Comparison of ENCODE assay signal across 30 mouse cellular contexts in the genomic region with DNA sequence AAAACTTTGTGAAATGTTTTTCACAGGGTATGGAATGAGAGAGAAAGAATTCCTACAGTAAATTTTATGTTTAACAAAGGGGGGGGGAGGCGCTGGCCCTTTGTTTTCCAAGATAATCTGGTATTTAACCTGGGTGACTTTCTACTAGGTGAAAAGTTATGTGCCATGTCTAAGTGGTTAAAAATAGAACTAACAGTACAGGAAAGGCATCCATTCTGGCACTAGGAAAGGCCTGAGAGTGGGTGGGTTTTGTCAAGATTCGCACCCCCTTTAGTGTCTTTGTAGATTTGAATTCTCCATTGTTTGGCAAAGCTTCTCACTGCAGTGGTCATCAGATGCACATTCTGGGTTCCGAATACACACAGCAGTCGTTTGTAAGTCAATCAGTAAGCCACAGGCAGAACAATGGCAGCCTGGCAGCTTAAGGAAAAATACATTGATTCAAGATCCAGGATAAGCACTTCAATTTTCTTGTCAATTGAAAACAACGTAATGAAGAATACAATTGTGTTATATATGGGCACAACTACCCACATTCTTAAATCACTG. TPM values are rescaled to one million over a fixed set of nuclear protein-coding genes. Genes with fewer than 3 reads are reported as not detected.
"Had no signal": no experiment of that assay in that cellular context is flagged by ENCODE, and none has a peak within 500 bp of the region (broad histone marks: within the 10 kb centered on the region; RNA-seq: fewer than 3 reads in every experiment).

No protein-coding gene starts in this region.

- H3K27ac ChIP-seq: limb, embryonic 12.5 days; limb, embryonic 15.5 days; liver, embryonic 14.5 days; macrophage; midbrain, embryonic 10.5 days; midbrain, embryonic 13.5 days; neural tube, embryonic 13.5 days; stomach, embryonic 15.5 days had no signal

- H3K9me3 ChIP-seq: limb, embryonic 12.5 days; limb, embryonic 15.5 days; midbrain, embryonic 10.5 days; midbrain, embryonic 13.5 days; neural tube, embryonic 13.5 days; stomach, embryonic 15.5 days had no signal

- H3K36me3 ChIP-seq: limb, embryonic 12.5 days; limb, embryonic 15.5 days; midbrain, embryonic 10.5 days; midbrain, embryonic 13.5 days; neural tube, embryonic 13.5 days; stomach, embryonic 15.5 days had no signal

- H3K27me3 ChIP-seq: limb, embryonic 12.5 days; limb, embryonic 15.5 days; midbrain, embryonic 13.5 days; neural tube, embryonic 13.5 days; stomach, embryonic 15.5 days had no signal

- H3K4me1 ChIP-seq: limb, embryonic 12.5 days; limb, embryonic 15.5 days; midbrain, embryonic 13.5 days; stomach, embryonic 15.5 days had no signal

- ATAC-seq: liver, postnatal 0 days; lung, postnatal 0 days; midbrain, embryonic 13.5 days; midbrain, embryonic 16.5 days had no signal

- H3K9ac ChIP-seq: limb, embryonic 12.5 days; limb, embryonic 15.5 days; liver, embryonic 14.5 days; liver, postnatal 0 days; lung, embryonic 14.5 days; midbrain, embryonic 13.5 days; neural tube, embryonic 13.5 days; stomach, embryonic 15.5 days had no signal

- H3K4me3 ChIP-seq: limb, embryonic 12.5 days; limb, embryonic 15.5 days; midbrain, embryonic 10.5 days; midbrain, embryonic 13.5 days; myocyte; neural tube, embryonic 13.5 days; stomach, embryonic 15.5 days had no signal

- H3K4me2 ChIP-seq: limb, embryonic 12.5 days; limb, embryonic 15.5 days; liver, embryonic 11.5 days; lung, embryonic 14.5 days; midbrain, embryonic 13.5 days; neural tube, embryonic 13.5 days; stomach, embryonic 15.5 days had no signal

- DNase-seq: kidney, postnatal 14 days; kidney, postnatal 4 days; left cerebral cortex, postnatal 4 days; liver, postnatal 0 days; lung, embryonic 14.5 days; retina, postnatal 1 day; right cerebral cortex, postnatal 25 days; spleen, adult 18-20 months; thymus, postnatal 25 days had no signal

RNA-seq across cellular contexts. Expression of a gene that starts 11.1 kb away (rescaled TPM):
- total RNA-seq: layer of hippocampus, adult 18-20 months; layer of hippocampus, postnatal 14 days; left cerebral cortex, adult 8-10 months; left cerebral cortex, postnatal 14 days; left cerebral cortex, postnatal 4 days; megakaryocyte, adult 5-6 weeks; monocyte, adult 5-6 weeks; neutrophil, adult 5-6 weeks had no signal
- polyA plus RNA-seq: limb, embryonic 12.5 days; limb, embryonic 15.5 days; liver, embryonic 11.5 days; liver, embryonic 14.5 days; liver, postnatal 0 days; lung, embryonic 14.5 days; lung, postnatal 0 days; macrophage; midbrain, embryonic 10.5 days; midbrain, embryonic 13.5 days; midbrain, embryonic 16.5 days; myocyte; thymus, postnatal 0 days; urinary bladder, adult 2 months had no signal
